Mouse (Mus musculus) MEL (cell line): Measurements from ENCODE around the gene Trim13. TPM values are rescaled to one million over a fixed set of nuclear protein-coding genes. Genes with fewer than 3 reads are reported as not detected.
A peak's percentile ranks its signal among the peaks of the same experiment; 100 is the strongest.

Source experiments
- DNase-seq: peaks from one replicate; pipeline ENCODE4 v3.0.0; 2011; ENCODE audit warnings: low read depth, low spot score
- H3K27ac ChIP-seq: 2 replicates; pipeline ENCODE4 v1.5.1; 2012; ENCODE audit warnings: low read depth, mild to moderate bottlenecking, control low read depth, low read length, moderate library complexity; ENCODE audit not compliant: control insufficient read depth
- H3K27me3 ChIP-seq, 2 experiments: fragments of 150-350 bp in 1 of 2; sonication (generic) in 1 of 2; 2 replicates each; pipeline ENCODE4 v1.6.1; 2012; ENCODE audit warnings: low read length in 2 of 2, mild to moderate bottlenecking in 2 of 2, improper control_type of control experiment in 1 of 2, moderate library complexity in 1 of 2; ENCODE audit not compliant: insufficient read depth in 2 of 2, control insufficient read depth in 1 of 2
- H3K36me3 ChIP-seq, 2 experiments: 2 replicates each; pipeline ENCODE4 v1.6.1; 2012 to 2014; ENCODE audit warnings: low read length in 2 of 2, improper control_type of control experiment in 1 of 2, inconsistent platforms in 1 of 2, mild to moderate bottlenecking in 1 of 2; ENCODE audit not compliant: insufficient read depth in 2 of 2, control insufficient read depth in 1 of 2
- H3K4me1 ChIP-seq, 2 experiments: fragments of 150-350 bp in 1 of 2; sonication (generic) in 1 of 2; 2 replicates each; pipeline ENCODE4 v1.6.1; 2012; ENCODE audit warnings: low read length in 2 of 2, improper control_type of control experiment in 1 of 2, mild to moderate bottlenecking in 1 of 2; ENCODE audit not compliant: insufficient read depth in 2 of 2, control insufficient read depth in 1 of 2
- H3K4me3 ChIP-seq, 2 experiments: fragments of 150-350 bp in 1 of 2; sonication (generic) in 1 of 2; 2 replicates each; pipeline ENCODE4 v1.5.1; 2012; ENCODE audit warnings: low read depth in 2 of 2, low read length in 2 of 2, mild to moderate bottlenecking in 2 of 2, moderate library complexity in 2 of 2, control low read depth in 1 of 2, improper control_type of control experiment in 1 of 2; ENCODE audit not compliant: control insufficient read depth in 1 of 2, insufficient read depth in 1 of 2
- H3K79me2 ChIP-seq: 2 replicates; pipeline ENCODE4 v1.6.1; 2012; ENCODE audit warnings: mild to moderate bottlenecking, low read length, moderate library complexity; ENCODE audit not compliant: control insufficient read depth, poor library complexity, insufficient read depth
- H3K9ac ChIP-seq: 2 replicates; pipeline ENCODE4 v1.6.1; 2012; ENCODE audit warnings: low read depth, mild to moderate bottlenecking, control low read depth, low read length, moderate library complexity; ENCODE audit not compliant: control insufficient read depth, poor library complexity, severe bottlenecking
- H3K9me3 ChIP-seq: fragments of 150-350 bp; sonication (generic); replicated peaks from 2 replicates; pipeline ENCODE4 v1.6.1; 2012; ENCODE audit warnings: mild to moderate bottlenecking, low read length, improper control_type of control experiment, moderate library complexity; ENCODE audit not compliant: insufficient read depth
- BHLHE40 ChIP-seq: IDR thresholded peaks from 2 replicates; pipeline ENCODE4 v1.6.1; 2012; ENCODE audit warnings: low read depth, mild to moderate bottlenecking, inconsistent platforms, low read length, improper control_type of control experiment, borderline replicate concordance
- CHD1 ChIP-seq: IDR thresholded peaks from 2 replicates; pipeline ENCODE4 v1.6.1; 2012; ENCODE audit warnings: low read depth, mild to moderate bottlenecking, inconsistent platforms, low read length, improper control_type of control experiment
- GATA1 ChIP-seq: IDR thresholded peaks from 2 replicates; pipeline ENCODE4 v1.6.1; 2011; ENCODE audit warnings: low read depth, low read length, improper control_type of control experiment
- HCFC1 ChIP-seq: IDR thresholded peaks from 2 replicates; pipeline ENCODE4 v1.6.1; 2012; ENCODE audit warnings: low read depth, mild to moderate bottlenecking, inconsistent platforms, low read length, improper control_type of control experiment, moderate library complexity
- KAT2A ChIP-seq: conservative IDR thresholded peaks from 2 replicates; pipeline ENCODE4 v1.6.1; 2012; ENCODE audit warnings: low read depth, low read length, improper control_type of control experiment, inconsistent platforms
- MAX ChIP-seq: IDR thresholded peaks from 2 replicates; pipeline ENCODE4 v1.6.1; 2011; ENCODE audit warnings: low read length, improper control_type of control experiment
- MAZ ChIP-seq: IDR thresholded peaks from 2 replicates; pipeline ENCODE4 v1.6.1; 2012; ENCODE audit warnings: low read depth, mild to moderate bottlenecking, inconsistent platforms, low read length, improper control_type of control experiment
- MEF2A ChIP-seq: IDR thresholded peaks from 2 replicates; pipeline ENCODE4 v1.6.1; 2014; ENCODE audit warnings: low read depth, mild to moderate bottlenecking, inconsistent platforms, low read length, improper control_type of control experiment; ENCODE audit not compliant: poor library complexity, insufficient replicate concordance, severe bottlenecking; ENCODE audit errors: extremely low read depth
- MYC ChIP-seq: IDR thresholded peaks from 2 replicates; pipeline ENCODE4 v1.6.1; 2011; ENCODE audit warnings: low read depth, mild to moderate bottlenecking, low read length, improper control_type of control experiment, moderate library complexity
- NRF1 ChIP-seq: IDR thresholded peaks from 2 replicates; pipeline ENCODE4 v1.6.1; 2014; ENCODE audit warnings: low read depth, mild to moderate bottlenecking, inconsistent platforms, low read length, improper control_type of control experiment, moderate library complexity; ENCODE audit not compliant: poor library complexity, insufficient read depth, severe bottlenecking
- POLR2A ChIP-seq, 2 experiments: IDR thresholded peaks; 2 replicates each; pipeline ENCODE4 v1.6.1; 2011 to 2012; ENCODE audit warnings: low read length in 2 of 2, mild to moderate bottlenecking in 2 of 2, control low read depth in 1 of 2, improper control_type of control experiment in 1 of 2, low read depth in 1 of 2, moderate library complexity in 1 of 2; ENCODE audit not compliant: control insufficient read depth in 1 of 2, insufficient read depth in 1 of 2, poor library complexity in 1 of 2
- ZC3H11A ChIP-seq: IDR thresholded peaks from 2 replicates; pipeline ENCODE4 v1.6.1; 2012; ENCODE audit warnings: low read depth, mild to moderate bottlenecking, inconsistent platforms, low read length, improper control_type of control experiment
- ZMIZ1 ChIP-seq: IDR thresholded peaks from 2 replicates; pipeline ENCODE4 v1.6.1; 2012; ENCODE audit warnings: low read depth, mild to moderate bottlenecking, inconsistent platforms, low read length, improper control_type of control experiment, moderate library complexity
- polyA plus RNA-seq, 2 experiments: library from polyadenylated mRNA; stranded (reverse) in 1 of 2; unstranded in 1 of 2; fragments of >175 nt in 1 of 2; fragments of >200 nt in 1 of 2; gene quantifications; 2 replicates each; pipeline versions ENCODE4 v1.2.1 to v1.2.4; 2012; ENCODE audit warnings: low replicate concordance in 2 of 2, low read depth in 1 of 2; ENCODE audit not compliant: insufficient read length in 2 of 2, insufficient read depth in 1 of 2, missing spikeins in 1 of 2
- total RNA-seq: library from RNA; depleted of rRNA; stranded (reverse); fragments of 300-350 nt; gene quantifications from 2 replicates; pipeline ENCODE4 v1.2.3, GENCODE M21; 2012

Gene Trim13
- total and polyA plus RNA-seq, 3 experiments = 4.8 to 5.4 TPM; not detected in 1

DNA sequence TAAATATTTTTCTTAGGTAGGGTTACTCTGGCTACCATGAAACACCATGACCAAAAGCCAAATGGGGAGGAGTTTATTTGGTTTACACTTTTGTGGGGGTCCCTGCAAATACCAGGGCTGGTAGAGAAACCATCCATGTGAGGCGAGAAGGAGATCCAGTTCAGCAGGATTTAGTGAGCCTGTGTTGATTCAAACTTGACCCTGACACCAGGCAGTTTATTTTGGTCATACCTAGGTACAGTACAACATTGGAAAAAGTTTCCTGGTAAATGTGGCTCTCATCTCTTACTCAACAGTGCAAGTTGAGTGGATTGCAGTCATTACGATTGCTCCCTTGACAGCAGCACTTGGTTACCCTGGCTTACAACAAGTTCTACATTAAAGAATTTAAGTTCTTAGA lies 15.3 kb downstream of the Trim13 start:
- Histone ChIP-seq H3K9me3 (no peaks in the 10 kb centered on the region), H3K4me1 (no peaks in the 10 kb centered on the region; a peak in 1 of 4 replicates), H3K79me2 (no peaks in the 10 kb centered on the region)
- TF ChIP-seq GATA1 (no peak), HCFC1 (no peak), MAX (no peak), BHLHE40 (no peak), ZMIZ1 (no peak), MYC (no peak), NRF1 (no peak), MAZ (no peak), KAT2A (no peak)
- TF ChIP-seq, all 39 proteins: peak for 0
- no peaks in the 10 kb centered on the region for H3K36me3 ChIP-seq
- H3K9ac ChIP-seq = no peak overlapping the region
- H3K4me3 ChIP-seq = no peak overlapping the region
- DNase-seq = no peak
- H3K27me3 ChIP-seq = no peaks in the 10 kb centered on the region
- no peak overlapping the region for H3K27ac ChIP-seq

DNA sequence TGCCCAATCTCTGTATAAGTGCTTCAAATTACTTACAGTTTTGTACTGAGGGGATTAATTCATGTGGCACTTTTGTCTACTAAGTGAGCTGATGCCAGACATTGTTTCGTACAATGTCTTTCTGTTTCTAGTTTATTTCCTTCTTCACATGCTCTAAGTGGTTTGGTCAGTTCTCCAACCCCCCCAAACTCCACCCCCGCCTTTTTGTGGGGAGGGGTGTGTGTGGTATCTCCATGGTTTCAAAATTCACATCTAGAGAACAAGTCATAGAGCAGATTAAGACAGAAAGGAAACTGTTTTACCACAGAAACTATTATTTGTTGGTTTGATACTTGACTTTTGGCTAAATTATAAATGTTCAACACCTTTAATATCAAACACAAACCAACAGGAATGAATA lies 22.3 kb downstream of the Trim13 start:
- Histone ChIP-seq H3K9me3 (no peaks in the 10 kb centered on the region), H3K9ac (no peak overlapping the region), H3K79me2 (no peaks in the 10 kb centered on the region), H3K27me3 (no peaks in the 10 kb centered on the region), H3K4me3 (no peak overlapping the region), H3K27ac (no peak overlapping the region), H3K36me3 (no peaks in the 10 kb centered on the region), H3K4me1 (no peaks in the 10 kb centered on the region)
- TF ChIP-seq CHD1 (no peak), MEF2A (no peak)
- no peak for DNase-seq

DNA sequence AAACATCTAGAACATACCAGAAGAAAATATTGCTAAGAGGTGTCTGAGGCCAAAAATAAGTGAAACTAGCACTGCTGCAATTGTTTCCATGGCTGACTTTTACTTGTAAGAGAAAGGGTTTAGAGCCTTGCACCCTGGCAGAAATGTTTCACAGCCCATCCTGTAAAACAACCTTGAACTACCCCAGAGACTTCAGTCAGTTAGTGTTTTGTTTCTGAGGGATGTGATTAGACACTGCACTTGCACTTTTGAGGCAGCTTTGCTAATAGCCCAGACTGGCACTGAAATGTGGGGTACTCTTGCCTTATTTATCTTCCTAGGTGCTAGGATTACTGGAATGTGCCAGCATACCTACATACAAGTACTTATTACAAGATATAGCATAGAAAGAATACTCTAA lies 37.9 kb downstream of the Trim13 start:
- H3K4me1 ChIP-seq = peaks cover 0 to 19% of the 10 kb centered on the region in 2 experiments; a peak in 3 of 4 replicates
- peaks cover 31 to 35% of the 10 kb centered on the region in 2 experiments for H3K36me3 ChIP-seq
- DNase-seq = no peak
- H3K9me3 ChIP-seq = no peaks in the 10 kb centered on the region
- no peak overlapping the region for H3K9ac ChIP-seq
- TF ChIP-seq POLR2A (IDR thresholded peaks at IDR 0.05; ENCODE audit: control insufficient read depth in 1 of 2, insufficient read depth in 1 of 2, low read depth in 1 of 2, low read length in 2 of 2, poor library complexity in 1 of 2) = 0 out of 4 replicates have a peak, but pooled peaks of 1 of the 2 experiments have one; percentile 26
- no peak for TF ChIP-seq ZC3H11A
- H3K27me3 ChIP-seq = no peaks in the 10 kb centered on the region
- peaks cover 17% of the 10 kb centered on the region for H3K79me2 ChIP-seq
- no peak overlapping the region for H3K4me3 ChIP-seq
- no peak overlapping the region for H3K27ac ChIP-seq
